Mouse (Mus musculus) spleen, adult 12 weeks (tissue): ENCODE data around the gene 2310033P09Rik.
A peak's percentile ranks its signal among the peaks of the same experiment; 100 is the strongest.
"Not testable (repeated sequence)": the region's sequence is repeated elsewhere in the genome, so short reads cannot be mapped to it uniquely, and the experiment has no call there.

Source experiments
- DNase-seq: peaks from one replicate; pipeline ENCODE4 v3.0.0; 2022; ENCODE audit warnings: low spot score

The 2310033P09Rik gene

DNA sequence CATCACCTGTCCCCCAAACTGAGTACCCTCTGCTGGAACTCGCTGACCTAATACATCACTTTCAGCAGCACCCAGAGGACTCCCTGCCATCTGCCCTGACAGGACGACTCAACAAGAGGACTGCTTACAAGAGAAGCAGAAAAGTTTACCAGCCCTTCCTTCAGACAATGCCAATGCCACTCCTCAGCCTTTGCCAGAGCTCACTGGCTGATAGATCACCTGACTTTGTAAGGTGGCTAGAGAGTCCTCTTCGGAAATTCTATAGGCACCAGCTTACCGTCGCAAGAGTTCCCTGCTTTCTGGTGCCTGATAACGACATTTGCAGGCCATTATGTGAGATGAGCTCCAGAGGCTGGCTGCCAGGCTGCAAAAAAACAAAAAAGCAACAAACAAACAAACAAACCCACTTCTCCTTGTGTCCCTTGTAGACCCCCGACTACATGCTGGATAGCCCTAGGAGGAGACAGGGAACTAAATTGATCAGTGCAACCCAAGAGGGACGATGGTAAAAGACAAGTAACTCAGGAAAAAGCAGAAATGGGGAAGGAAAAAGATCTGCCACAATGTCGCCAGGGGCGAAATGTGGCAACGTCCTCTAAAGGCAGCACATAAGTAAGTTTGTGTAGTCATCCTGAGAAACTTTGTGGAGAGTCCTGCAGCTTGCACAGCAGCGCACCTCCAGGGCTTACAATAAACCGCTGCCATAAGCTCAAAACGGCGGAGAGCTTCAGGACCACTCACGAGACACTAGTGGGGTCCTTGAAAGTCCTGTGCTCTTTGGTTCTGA, 6.7 kb upstream of the 2310033P09Rik start:
- no peak for DNase-seq

DNA sequence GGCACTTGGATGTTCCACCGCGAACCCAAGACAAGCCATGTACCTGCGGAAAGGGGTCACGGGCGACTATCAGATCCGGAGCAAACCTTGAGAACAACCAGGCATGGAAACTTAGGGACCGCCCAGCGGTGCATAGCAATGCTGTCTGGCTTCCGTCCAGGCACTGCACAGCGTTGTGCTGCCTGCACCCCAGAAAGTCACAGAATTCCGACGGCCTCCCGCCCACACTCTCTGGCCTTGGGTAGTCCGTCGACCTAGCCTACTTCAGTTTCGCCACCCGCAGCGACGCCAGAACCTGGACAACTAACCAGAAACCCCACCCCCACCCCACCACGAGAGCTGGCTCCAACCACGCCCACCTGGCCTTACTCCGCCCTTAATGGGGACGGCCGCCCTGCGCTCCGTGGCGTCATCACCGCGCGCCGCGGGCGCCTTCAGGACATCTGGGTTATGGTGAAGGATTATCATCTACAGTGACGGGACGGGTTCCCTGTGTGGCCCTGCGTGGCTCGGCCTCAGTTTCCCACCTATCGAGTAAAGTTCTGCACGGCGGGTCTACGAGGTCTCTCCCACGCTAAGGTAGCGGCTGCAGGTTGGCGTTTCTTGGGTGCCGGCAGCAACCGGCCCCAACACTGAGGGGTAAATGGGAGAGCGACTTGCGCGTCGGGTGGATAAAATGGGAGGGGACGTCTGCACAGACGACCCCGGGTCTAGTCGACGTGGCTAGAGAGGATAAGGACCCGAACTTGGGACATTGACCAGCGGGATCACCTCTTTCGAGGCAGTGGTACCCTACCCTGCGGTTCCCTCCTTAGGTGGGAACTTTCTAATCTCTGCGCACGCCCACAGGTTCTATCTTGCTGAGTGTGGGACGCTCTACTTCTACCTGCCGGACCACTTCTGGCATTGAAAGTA, 5.8 kb upstream of the 2310033P09Rik start, which contains the start of gene Mrpl55:
Mrpl55 (plus strand) TSS at position 406 of the 915 bp plus-strand sequence.
- DNase-seq: peak; percentile 77

DNA sequence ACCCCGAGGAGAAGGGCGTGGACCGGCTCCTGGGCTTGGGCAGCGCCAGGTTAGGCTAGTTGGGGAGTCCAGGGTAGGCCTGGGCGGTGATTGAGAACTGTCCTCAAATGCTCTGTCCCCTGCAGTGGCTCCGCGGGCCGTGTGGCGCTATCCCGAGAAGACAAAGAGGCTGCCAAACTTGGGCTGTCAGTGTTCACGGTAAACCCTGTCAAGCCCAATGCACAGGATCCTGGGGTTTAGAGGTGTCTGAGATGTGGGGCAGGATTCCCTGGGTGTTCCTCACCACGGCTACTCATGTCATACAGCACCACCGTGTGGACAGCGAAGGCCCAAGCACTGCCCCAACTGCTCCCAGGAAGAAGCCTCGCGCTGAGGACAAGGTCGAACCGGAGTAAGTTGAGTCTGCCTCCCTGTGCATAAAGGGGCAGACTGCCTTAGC, 901 bp downstream of the 2310033P09Rik start:
- DNase-seq: peak; percentile 66

DNA sequence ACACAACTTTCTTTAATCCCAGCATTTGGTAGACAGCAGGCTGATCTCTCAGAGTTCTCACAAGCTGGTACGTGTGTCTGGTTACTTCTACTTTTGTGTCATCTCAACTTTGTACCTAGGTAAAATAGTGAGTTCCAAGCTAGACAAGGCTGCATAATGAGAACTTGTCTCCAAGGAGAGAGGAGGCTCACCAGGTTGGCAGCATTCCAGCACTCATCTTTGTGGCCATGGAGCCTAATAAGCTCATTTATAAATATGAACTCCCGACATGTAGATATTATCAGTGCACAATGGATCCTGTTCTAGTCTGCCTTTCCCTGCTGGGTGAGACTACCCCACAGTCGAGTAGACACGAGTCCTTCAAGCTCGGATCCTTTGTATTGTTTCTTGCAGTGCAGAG, 1.5 kb downstream of the 2310033P09Rik start:
- DNase-seq: no peak

DNA sequence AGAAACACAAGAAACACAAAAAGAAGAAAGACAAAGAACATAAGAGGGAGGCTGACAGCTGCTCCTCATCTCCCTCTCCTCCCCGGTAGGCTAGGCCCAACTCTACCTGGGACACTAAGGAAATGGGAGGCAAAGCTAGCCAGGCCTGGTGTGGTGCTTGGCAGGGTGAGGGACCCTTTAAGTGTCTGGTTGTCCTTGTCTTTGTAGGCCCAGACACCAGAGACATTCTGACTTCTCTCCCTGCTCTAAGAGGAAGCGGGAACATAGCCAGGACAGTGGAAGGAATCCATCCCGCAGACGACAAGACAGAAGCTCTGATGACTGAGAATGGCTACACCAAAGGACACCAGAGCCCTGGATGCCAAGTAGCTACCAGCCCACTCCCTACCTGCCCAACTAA, 1.9 kb downstream of the 2310033P09Rik start:
- no peak for DNase-seq

DNA sequence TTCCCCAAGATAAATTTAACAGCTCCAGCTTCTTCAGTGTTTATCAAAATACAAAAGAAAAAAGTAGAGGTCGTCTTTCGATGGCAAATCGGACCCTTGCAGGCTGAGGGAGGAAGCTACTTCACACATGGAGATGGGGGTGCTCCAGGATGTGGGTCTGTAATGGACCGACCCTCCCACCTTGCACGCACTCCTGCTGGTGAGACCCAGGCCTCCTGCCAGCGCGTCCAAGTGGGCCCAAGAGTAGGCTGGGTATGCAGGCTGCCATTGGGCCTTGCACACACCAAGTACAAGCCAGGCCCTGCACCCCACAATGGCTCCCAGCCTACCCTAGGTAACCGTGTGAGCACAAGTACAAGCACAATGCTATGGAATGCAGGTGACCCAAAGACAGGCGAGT, 3.4 kb downstream of the 2310033P09Rik start:
- DNase-seq: not testable (repeated sequence)

DNA sequence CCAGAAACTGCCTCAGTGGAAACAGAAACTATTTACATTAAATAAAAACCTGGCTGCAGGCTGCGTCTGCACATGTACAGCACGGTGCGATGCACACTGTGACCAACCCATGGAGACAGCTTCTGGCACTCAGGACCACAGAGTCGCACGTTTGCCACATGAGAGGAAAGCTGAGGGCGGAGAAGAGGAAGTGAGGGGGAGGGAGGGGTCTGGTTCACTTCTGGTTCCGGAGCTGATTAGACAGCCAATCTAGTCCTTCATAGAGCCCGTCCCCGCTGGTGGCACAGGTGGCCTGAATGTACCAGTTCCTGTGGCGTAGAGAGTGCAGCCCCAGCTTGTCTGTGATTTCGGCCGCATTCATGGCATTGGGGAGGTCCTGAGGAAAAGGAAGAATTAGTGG, 4.2 kb downstream of the 2310033P09Rik start:
- not testable (repeated sequence) for DNase-seq

DNA sequence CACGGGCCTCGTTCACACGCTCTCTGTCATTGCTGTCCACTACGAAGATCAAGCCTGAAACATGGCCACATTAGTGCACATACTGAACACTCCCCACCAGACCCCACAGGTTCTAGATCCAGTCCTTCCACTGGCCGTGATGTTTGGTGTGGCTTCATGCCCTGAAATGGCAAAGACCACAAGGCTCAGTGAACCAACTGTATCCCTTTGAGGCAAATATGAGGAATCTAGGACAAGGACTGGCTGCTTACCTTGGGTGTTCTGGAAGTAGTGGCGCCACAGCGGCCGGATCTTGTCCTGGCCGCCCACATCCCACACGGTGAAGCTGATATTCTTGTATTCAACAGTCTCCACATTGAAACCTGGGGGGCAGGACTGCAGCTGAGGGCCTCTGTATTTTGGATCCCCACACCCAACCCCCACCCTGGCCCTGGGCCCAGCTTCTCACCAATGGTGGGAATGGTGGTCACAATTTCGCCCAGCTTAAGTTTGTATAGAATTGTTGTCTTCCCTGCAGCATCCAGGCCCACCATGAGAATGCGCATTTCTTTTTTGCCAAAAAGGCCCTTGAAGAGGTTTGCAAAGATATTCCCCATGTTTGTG, 4.9 kb downstream of the 2310033P09Rik start:
- no peak for DNase-seq

DNA sequence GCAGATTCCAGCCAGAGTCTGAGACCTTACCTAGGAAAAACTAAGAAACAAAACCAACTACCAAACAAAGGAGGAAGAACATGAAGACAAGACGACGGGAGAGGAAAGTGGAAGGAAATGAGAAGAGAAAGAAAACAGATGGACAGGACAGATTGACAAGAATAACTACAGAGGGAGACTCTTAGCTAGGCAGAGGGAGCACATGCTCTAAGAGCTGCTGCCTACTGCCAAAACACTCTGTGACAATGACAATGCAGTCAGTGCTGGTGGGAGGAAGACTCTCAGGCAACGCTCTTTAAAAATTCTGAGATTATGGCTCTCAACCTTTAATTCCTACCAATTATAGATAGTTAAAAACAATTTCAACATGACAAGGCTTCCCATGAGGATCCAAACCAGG, 8.8 kb downstream of the 2310033P09Rik start:
- no peak for DNase-seq

DNA sequence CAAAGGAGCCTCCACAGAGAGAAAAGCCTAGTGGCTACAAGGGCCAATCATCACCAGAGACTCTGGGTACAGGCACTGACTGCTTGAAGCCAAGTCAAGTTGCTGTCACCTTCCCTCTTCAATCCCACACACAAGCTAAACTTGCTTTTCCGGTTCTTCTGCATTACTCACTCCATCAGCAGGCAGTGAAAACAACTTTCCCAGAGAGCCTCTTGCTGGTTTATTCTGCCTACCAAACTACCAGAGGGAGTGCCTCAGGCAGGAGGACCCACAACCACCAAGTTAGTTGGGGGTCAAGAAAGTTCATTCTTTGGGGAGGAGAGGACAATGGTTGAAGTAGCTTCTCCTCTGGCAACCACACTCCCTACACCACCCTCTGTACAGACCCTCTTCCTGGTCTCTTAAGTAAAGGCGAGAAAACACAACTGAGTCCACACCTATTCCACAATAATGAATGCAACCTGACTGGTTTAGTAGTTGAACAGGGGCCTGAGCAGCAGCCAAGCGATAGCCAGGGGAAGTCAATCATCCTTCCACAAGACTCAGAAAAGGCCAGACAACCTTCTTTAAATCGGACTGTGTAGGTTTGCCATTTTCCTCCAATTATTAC, 10.4 kb downstream of the 2310033P09Rik start:
- DNase-seq: no peak

DNA sequence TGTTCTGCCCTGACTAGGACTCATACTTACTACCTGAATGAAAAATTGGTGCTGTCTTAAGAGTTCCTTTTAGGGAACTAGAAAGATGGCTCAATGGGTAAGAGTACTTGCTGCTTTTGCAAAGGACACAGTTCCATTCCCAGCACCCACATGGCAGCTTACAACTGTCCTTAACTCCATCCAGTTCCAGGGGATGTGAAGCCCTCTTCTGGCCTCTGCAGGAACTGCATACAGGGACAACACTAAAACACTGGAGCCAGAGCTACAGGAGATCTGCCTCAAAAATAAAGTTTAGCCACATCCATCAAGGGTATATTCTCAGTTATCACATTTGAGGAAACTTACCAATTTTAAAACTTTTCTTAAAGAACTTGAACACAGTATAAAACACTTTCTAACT, 10.9 kb downstream of the 2310033P09Rik start:
- DNase-seq: peak; percentile 22

DNA sequence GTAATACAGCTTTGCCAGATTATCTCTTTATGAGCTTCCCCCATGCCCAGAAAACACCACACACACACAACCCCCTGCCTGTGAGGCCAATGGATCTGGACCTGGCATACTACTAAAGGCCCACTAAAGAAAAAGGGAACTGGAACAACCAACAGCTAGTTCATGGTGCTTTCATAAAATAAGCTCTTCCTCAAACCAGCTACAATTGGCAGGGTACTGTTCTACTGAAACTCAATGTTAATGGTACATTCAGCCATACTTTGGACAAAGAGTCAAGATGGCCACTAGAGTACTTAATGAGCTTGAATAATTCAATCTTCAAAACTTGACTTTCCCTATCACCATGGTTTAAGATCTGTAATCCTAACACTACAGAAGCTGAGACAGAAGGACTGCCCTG, 13.5 kb downstream of the 2310033P09Rik start:
- DNase-seq: no peak

DNA sequence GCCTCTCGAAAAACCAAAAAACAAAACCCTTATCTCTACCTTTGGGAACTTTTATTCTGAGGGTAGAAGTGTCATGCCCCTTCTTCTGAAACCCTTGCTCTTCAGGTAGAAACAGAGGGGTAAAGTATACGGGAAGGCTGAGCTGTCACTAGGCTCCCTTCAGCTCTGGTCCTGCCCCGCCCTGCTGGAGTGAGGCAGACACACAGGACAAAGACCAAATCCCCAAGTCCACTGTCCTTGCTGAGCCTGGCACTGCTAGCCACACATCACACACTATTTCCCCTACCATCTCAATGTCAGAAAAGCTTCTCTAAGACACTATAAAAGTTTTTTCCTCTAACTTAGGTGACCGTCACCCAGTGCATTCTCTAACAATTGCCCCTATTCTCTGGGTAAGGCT, 14.2 kb downstream of the 2310033P09Rik start:
- DNase-seq: no peak

DNA sequence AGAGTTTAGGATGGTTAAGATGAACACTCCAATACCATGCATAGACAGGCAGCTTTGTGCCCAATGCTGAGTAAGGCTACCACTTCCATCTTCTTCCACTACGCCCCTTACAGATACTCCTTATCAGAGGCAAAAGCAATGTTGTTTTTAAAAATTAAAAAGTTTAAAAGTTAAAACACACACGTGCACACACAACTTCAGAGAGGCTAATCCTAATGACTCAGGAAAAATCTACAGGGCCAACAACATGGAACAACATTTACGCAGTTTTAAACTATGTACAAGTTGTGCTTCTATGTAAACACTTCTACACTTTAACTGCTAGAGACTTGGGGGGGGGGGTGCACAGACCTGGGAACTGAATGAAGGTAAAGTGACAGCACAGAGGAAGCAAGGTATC, 15.9 kb downstream of the 2310033P09Rik start:
- no peak for DNase-seq

DNA sequence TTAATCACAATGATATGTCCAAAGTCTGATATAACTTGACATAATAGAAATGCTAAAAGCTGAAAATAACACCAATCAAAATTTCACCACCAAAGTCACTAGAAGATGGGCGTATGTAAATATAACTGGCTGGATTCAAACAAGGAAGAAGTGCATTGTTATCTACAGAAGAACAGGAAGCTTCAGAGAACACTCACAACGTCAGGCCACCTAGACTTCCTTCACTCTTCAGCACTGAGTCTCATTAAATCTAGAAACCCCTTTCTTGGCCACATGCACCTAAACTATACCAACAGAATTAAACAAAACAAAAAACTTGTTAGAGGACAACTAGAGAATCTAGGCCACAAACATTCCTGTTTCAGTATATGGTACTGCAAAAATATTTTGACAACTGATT, 16.3 kb downstream of the 2310033P09Rik start:
- no peak for DNase-seq

DNA sequence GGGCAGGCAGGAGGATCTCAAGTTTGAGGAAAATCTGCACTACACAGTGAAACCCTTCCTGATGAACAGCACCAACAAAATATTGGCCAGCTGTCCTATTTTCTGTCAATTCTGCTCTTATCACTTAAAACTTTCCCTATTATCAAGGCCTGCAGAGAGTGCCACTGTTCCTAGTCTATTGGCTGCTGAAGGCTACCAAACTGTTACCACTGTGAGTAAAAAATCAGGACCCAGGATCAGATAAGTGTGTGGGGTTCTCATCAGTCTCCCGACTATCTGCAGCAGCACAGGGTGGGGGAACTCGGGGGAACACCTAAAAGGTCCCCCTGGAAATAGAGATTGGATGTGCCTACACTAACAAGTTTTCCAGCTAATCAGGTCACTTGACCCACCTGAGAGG, 17.0 kb downstream of the 2310033P09Rik start:
- DNase-seq: no peak

DNA sequence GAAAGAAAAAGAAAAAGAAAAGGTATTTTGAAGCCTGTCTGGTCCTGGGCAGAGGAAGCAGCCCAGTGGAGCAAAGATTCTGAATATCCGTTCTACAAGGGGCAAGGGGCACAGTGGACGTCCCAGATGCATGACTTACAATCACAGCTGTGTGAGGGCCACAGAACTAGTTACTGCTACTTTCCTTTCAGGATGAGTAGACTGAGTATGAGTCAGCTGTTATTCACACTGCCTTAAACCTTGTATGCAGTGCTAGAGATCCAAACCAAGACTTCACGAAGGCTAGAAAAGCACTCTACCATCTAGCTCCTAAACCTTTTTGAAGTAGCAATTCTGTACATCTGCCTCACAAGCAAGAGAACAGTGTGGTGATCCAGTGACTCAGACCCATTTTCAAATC, 18.1 kb downstream of the 2310033P09Rik start:
- no peak for DNase-seq

DNA sequence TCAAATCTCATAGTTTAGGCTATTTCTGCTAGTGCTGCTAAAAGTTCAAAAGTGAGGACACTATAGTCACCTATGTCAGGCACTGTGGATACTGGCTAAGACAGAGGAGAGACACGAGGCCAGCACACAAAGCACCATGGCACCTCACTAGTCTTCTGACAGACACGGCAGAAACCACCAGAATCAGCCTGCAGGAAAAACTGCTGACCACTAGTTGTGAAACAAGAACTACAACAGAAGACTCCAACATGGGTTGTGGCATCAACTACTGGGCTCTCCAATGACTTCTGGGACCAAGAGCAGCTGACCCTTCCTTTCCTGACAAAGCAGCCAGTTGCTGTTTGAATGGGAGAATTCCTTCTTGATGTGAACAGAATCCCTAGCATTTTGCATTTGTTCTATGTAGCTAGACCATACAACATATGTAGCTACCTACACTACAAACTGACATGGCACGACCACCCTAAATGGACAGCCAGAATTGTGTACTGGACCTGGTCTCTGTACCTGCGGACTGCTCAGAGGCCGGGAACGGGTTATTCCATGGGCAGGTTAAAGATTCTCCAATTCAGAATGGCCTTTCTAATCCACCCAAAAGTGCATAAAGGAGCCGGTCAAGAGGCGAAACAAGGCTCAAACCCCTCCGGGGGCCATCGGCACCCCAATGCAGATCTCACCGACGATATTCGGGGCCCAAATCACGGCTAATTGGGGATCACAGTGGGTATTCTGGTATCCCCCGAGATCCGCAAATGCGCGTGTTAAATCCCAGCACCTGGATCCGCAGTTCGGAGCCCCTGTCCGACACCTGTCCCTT, 18.9 kb downstream of the 2310033P09Rik start:
- DNase-seq: peak; percentile 13

DNA sequence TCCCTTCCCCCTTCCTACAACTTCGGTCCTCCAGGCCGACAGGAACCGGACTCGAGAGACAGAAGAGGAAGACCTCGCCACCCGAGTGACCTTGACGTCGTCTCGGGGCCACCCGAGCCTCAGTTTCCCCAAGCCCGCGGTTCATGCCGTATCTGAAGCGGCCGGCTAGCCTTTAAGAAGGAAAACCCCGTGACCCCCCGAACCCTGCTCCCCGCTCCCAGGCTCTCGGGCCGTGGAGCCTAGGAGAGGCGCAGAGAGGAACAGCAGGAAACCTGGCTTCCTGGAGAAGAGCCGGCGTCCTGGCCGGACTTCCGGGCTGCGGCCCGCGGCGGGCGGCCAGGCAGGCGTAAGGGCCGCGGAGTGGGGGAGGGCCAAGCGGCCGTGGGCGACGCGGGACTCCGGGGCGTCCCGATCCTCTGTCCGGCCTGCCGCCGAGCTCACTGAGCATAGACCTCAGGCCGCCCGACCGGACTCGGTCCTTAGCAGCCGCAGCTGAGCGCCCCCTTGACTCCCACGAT, 19.5 kb downstream of the 2310033P09Rik start:
- DNase-seq: no peak

DNA sequence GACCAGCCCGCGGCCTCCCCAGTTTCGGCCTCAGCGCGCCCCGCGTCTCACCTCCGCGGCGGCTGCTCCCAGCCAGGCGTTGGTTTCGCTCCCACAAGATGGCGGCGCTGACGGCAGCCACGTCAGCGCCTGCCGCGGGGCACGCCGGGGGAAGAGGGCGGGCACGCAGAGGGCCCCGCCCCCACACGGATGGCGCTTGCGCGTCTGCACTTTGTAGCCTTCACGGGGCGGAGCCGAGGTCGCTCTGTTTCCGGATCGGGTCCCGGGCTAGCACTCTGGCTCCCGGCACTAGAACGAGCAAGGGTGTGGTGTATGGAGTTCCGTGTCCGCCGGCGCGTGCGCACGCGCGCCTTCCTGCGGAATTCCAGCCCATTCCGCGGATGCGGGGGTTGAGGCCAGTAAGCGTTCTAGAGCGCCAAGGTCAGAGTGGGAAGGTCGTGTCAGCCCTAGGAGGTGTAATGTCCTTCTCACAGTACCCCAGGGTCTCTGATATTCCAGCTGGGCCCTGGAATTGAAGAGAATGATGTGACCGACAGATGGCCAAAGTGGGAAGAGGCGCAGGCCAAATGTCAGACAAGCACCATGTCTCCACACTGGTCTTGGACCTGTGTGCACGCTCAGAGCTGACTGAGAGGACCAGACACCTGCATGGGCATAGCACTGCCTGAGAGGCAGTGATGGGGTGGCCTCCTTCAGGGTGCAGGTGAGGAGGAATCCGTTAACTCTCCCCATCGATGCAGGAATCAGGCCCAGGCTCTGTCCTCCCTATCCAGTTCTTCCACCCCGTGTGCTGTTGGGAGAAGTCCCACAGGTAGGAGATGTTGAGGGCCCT, 20.2 kb downstream of the 2310033P09Rik start, which contains the start of gene Arf1:
Arf1 (minus strand) TSS at position 149 of the 832 bp plus-strand sequence.
- DNase-seq: peak; percentile 95
